Mouse (Mus musculus): Measurements from ENCODE around the gene Arhgef19. TPM values are rescaled to one million over a fixed set of nuclear protein-coding genes. Genes with fewer than 3 reads are reported as not detected.
A peak's percentile ranks its signal among the peaks of the same experiment; 100 is the strongest.

Arhgef19 gene
- total and polyA plus RNA-seq, 2 experiments from 2014 or later = 1.5 to 2.5 TPM

DNA sequence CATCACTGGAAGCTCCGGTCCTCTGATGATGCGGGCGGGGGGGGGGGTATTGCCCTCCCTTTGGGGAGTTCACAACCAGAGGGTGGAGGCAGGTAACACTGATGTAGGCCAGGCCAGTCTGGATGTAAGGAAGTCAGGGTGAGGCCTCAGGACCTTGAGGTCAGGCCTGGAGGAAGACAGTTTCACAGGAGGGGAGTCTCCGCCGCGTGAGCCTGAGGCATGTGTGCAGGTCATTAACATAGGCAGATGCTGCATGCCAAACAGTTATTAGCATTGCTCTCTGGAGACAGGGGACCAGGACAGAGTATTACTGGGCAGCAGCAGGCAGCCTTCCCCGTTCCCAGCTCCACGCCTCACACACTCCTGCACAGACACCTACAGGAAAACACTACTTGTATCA lies 48.9 kb downstream of the Arhgef19 start:
- H3K9me3 ChIP-seq (replicated peaks; ENCODE audit: control insufficient read depth, low read length) = no peaks in the 10 kb centered on the region
- WGBS = 68% methylated on average over 8 of the region's 8 CpGs
- no peaks in the 10 kb centered on the region for H3K36me3 ChIP-seq (replicated peaks; ENCODE audit: control insufficient read depth, insufficient read depth, low read length)
- no peak for TF ChIP-seq EP300 (IDR thresholded peaks at IDR 0.05; ENCODE audit: low read depth)
- no peak for TF ChIP-seq CTCF (IDR thresholded peaks at IDR 0.05; ENCODE audit: low read depth)
- H3K4me3 ChIP-seq (ENCODE audit: low read depth, low read length) = no peak overlapping the region
- H3K4me2 ChIP-seq (ENCODE audit: low read depth, low read length) = no peak overlapping the region
- H3K9ac ChIP-seq (replicated peaks; ENCODE audit: low read depth, low read length) = no peak overlapping the region
- no peak overlapping the region for H3K27ac ChIP-seq (ENCODE audit: low read depth)
- DNase-seq (ENCODE audit: low spot score) (no peak), ATAC-seq (ENCODE audit: insufficient read depth, low read depth) (no peak)
- H3K27me3 ChIP-seq (ENCODE audit: control insufficient read depth, insufficient read depth, low read length) = peaks cover 33% of the 10 kb centered on the region
- peaks cover 13% of the 10 kb centered on the region for H3K4me1 ChIP-seq (ENCODE audit: control insufficient read depth, insufficient read depth)

DNA sequence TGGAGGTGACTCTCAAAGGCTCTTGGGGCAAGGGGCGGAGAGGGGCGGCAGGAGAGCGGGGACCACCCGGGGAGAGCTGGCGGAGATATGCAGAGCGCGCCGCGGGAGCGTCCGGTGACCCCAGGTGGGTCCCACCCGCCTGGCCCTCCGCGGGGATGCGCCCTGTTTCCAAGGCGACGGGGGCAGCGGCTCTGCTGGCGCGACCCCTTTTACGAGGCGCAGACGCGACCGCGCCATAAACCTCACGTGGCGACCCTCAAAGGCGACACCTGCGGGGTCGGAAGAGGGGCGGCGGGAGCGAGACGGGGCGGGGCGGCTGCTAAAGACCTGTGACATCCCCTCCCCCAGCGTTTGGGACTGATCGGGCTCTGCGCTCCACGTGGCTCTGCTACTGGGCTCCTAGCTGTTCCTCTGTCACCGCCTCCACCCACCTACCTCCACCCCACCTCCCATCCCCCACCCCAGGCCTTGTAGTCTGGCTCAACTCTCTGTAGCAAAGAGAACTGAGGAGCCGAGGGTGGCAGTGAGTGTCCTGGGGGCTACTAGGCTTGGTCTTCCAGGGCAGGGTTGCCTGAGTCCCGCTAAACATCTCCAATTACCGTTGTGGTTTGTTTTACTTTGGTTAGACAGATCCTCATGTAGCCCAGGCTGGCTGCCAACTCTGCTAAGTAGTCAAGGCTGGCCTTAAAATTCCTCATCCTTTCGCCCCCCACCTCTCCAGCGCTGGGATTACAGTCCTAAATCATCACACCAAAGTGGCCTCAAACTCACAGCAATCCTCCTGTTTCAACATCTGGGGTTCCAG lies 52.5 kb downstream of the Arhgef19 start:
- peaks cover 31% of the 10 kb centered on the region for H3K27me3 ChIP-seq (ENCODE audit: control insufficient read depth, insufficient read depth, low read length)
- no peaks in the 10 kb centered on the region for H3K9me3 ChIP-seq (replicated peaks; ENCODE audit: control insufficient read depth, low read length)
- no peak overlapping the region for H3K27ac ChIP-seq (ENCODE audit: low read depth)
- no peak for TF ChIP-seq CTCF (IDR thresholded peaks at IDR 0.05; ENCODE audit: low read depth)
- TF ChIP-seq EP300 (IDR thresholded peaks at IDR 0.05; ENCODE audit: low read depth) = no peak
- ATAC-seq (ENCODE audit: insufficient read depth, low read depth) (no peak), DNase-seq (ENCODE audit: low spot score) (no peak)
- peak overlapping the region; percentile 53 for H3K4me2 ChIP-seq (ENCODE audit: low read depth, low read length)
- H3K9ac ChIP-seq (replicated peaks; ENCODE audit: low read depth, low read length) = 0 out of 2 replicates have a peak overlapping the region, but pooled peaks have one; percentile 5
- H3K4me3 ChIP-seq (ENCODE audit: low read depth, low read length) = peak overlapping the region; percentile 30
- H3K36me3 ChIP-seq (replicated peaks; ENCODE audit: control insufficient read depth, insufficient read depth, low read length) = no peaks in the 10 kb centered on the region
- peaks cover 19% of the 10 kb centered on the region for H3K4me1 ChIP-seq (ENCODE audit: control insufficient read depth, insufficient read depth)
- WGBS = 5% methylated on average over 46 of the region's 47 CpGs

DNA sequence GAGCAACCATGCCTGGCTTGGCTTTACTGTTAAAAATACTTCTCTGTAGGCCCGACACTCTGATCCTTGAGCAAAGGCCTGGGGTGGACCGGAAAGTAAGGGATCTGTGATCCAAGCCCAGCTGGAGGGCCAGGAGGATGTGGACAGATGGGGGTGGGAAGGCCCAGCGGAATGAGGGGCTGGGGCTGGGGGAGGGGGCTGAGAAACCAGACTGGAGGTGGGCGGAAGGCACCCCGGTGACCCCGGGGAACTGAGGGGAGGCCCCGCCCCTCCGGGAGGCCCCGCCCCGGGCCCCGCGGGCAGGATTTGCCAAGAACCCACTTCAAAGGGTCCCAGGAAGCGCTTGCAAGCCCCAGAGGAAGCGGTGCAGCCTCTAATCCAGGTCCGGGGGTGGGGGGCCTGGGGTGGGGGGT lies 56.5 kb downstream of the Arhgef19 start:
- Histone ChIP-seq H3K27me3 (ENCODE audit: control insufficient read depth, insufficient read depth, low read length) (peaks cover 33% of the 10 kb centered on the region), H3K4me2 (ENCODE audit: low read depth, low read length) (no peak overlapping the region), H3K9ac (replicated peaks; ENCODE audit: low read depth, low read length) (no peak overlapping the region), H3K27ac (ENCODE audit: low read depth) (no peak overlapping the region), H3K4me1 (ENCODE audit: control insufficient read depth, insufficient read depth) (peaks cover 14% of the 10 kb centered on the region; the same call in 1 of the 2 replicates), H3K4me3 (ENCODE audit: low read depth, low read length) (no peak overlapping the region), H3K36me3 (replicated peaks; ENCODE audit: control insufficient read depth, insufficient read depth, low read length) (no peaks in the 10 kb centered on the region), H3K9me3 (replicated peaks; ENCODE audit: control insufficient read depth, low read length) (no peaks in the 10 kb centered on the region)
- WGBS = 21% methylated on average over 14 of the region's 15 CpGs
- DNase-seq (ENCODE audit: low spot score) = no peak
- TF ChIP-seq CTCF (IDR thresholded peaks at IDR 0.05; ENCODE audit: low read depth) (no peak), EP300 (IDR thresholded peaks at IDR 0.05; ENCODE audit: low read depth) (no peak)
- no peak for ATAC-seq (ENCODE audit: insufficient read depth, low read depth)

DNA sequence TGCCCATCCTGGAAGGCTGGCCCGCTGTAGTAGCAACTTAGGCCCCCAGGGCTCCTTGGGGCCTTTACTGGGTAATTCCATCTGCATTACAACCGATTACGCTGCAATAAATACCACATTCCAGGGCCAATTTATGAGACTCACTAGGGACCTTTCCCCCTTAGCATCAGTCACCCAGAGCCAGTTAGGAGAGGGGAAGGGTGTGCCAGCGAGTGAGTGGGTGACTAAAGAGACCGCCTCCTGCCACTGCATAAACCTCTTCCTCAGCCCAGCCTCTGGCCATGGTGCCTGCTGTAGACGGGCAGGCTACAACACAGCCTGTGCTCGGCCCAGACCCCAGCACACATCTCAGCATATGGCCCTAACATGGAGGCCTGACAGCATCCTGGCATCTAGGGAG lies 58.6 kb downstream of the Arhgef19 start:
- Histone ChIP-seq H3K27me3 (ENCODE audit: control insufficient read depth, insufficient read depth, low read length) (peaks cover 15% of the 10 kb centered on the region), H3K4me2 (ENCODE audit: low read depth, low read length) (no peak overlapping the region), H3K4me3 (ENCODE audit: low read depth, low read length) (no peak overlapping the region), H3K27ac (ENCODE audit: low read depth) (no peak overlapping the region), H3K4me1 (ENCODE audit: control insufficient read depth, insufficient read depth) (peaks cover 15% of the 10 kb centered on the region; the same call in 1 of the 2 replicates), H3K36me3 (replicated peaks; ENCODE audit: control insufficient read depth, insufficient read depth, low read length) (no peaks in the 10 kb centered on the region), H3K9ac (replicated peaks; ENCODE audit: low read depth, low read length) (no peak overlapping the region), H3K9me3 (replicated peaks; ENCODE audit: control insufficient read depth, low read length) (no peaks in the 10 kb centered on the region)
- DNase-seq (ENCODE audit: low spot score) = no peak
- WGBS = 82% methylated on average over 7 of the region's 7 CpGs
- ATAC-seq (ENCODE audit: insufficient read depth, low read depth) = no peak
- TF ChIP-seq EP300 (IDR thresholded peaks at IDR 0.05; ENCODE audit: low read depth) (no peak), CTCF (IDR thresholded peaks at IDR 0.05; ENCODE audit: low read depth) (no peak)

DNA sequence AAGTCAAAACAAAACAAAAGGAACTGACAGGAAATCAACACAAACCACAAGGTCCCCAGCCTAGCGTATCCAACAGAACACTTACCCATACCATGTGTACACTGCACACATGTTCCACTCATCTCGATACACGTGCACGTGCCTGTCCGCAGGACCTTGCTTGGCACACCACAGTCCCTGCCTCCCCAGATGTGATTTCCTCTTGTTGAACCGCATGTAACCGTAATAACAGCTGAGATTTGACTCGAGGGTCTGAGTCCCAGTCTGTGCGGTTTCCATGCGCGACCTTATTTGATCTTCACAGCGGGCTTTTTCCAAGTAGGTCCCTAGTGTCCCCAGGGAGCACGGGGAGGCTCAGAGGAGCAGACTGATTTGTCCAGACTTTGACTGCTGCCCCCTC lies 60.1 kb downstream of the Arhgef19 start:
- ATAC-seq (ENCODE audit: insufficient read depth, low read depth) (no peak), DNase-seq (ENCODE audit: low spot score) (no peak)
- Histone ChIP-seq H3K36me3 (replicated peaks; ENCODE audit: control insufficient read depth, insufficient read depth, low read length) (no peaks in the 10 kb centered on the region), H3K27me3 (ENCODE audit: control insufficient read depth, insufficient read depth, low read length) (peaks cover 12% of the 10 kb centered on the region), H3K9me3 (replicated peaks; ENCODE audit: control insufficient read depth, low read length) (no peaks in the 10 kb centered on the region), H3K9ac (replicated peaks; ENCODE audit: low read depth, low read length) (no peak overlapping the region), H3K27ac (ENCODE audit: low read depth) (no peak overlapping the region), H3K4me3 (ENCODE audit: low read depth, low read length) (no peak overlapping the region), H3K4me1 (ENCODE audit: control insufficient read depth, insufficient read depth) (peaks cover 8% of the 10 kb centered on the region; the same call in 1 of the 2 replicates), H3K4me2 (ENCODE audit: low read depth, low read length) (no peak overlapping the region)
- no peak for TF ChIP-seq EP300 (IDR thresholded peaks at IDR 0.05; ENCODE audit: low read depth)
- TF ChIP-seq CTCF (IDR thresholded peaks at IDR 0.05; ENCODE audit: low read depth) = no peak
- WGBS = 67% methylated on average over 13 of the region's 13 CpGs
